Comparison of ENCODE assay signal across 16 mouse cellular contexts in the genomic region with DNA sequence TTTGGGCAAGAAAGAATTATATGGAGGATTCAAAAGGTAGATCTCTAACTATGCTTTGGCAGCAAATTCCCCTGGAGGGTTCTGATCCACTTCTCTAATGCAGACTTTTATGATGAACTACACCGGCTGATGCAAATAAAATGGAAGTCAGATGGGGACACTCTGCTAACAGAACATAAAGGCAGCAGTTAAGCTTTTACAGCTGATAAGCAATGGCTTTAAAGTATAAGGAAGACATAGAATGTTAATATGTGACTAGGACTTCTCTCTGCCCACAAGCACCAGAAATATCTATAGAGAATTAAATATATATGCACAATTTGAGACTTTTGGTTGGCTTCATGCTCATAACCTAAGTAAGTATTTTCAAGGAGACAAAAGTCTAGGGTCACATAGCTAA.
A peak's percentile ranks its signal among the peaks of the same experiment; 100 is the strongest.
DNase-seq lines count a peak whose midpoint lies in the region; ATAC-seq and TF ChIP-seq lines count a peak whose summit lies in the region.
"Had no signal": no experiment of that assay in that cellular context is flagged by ENCODE, and none has a peak within 500 bp of the region (broad histone marks: within the 10 kb centered on the region; RNA-seq: fewer than 3 reads in every experiment).

No protein-coding gene starts in this region.

- no peaks in the 10 kb centered on the region for H3K9me3 ChIP-seq in forebrain, embryonic 11.5 days (ENCODE audit: control insufficient read depth, low read length)
- no peaks in the 10 kb centered on the region for H3K9me3 ChIP-seq in forebrain, embryonic 10.5 days
- no peaks in the 10 kb centered on the region for H3K9me3 ChIP-seq in intestine, embryonic 15.5 days
- H3K9me3 ChIP-seq: embryonic facial prominence, embryonic 13.5 days had no signal

- peak overlapping the region; percentile 38; the same call in 1 of the 2 replicates for H3K27ac ChIP-seq in forebrain, embryonic 11.5 days (ENCODE audit: low read depth, low read length)
- H3K27ac ChIP-seq in forebrain, embryonic 10.5 days, result no peak overlapping the region
- peak overlapping the region; percentile 28 for H3K27ac ChIP-seq in layer of hippocampus, adult 2 months
- H3K27ac ChIP-seq in intestine, embryonic 15.5 days, result no peak overlapping the region
- H3K27ac ChIP-seq: embryonic facial prominence, embryonic 13.5 days; heart, adult 2 months; liver, embryonic 14.5 days had no signal

- ATAC-seq in forebrain, embryonic 11.5 days (replicated peaks; ENCODE audit: low FRiP score), result no peak; the same call in 1 of the 2 replicates
- ATAC-seq in intestine, embryonic 15.5 days, result peak; percentile 66
- no peak for ATAC-seq in cerebellum, adult (ENCODE audit: insufficient number of reproducible peaks, low FRiP score, low TSS enrichment)

- TF ChIP-seq CTCF in layer of hippocampus, adult 2 months (conservative IDR thresholded peaks at IDR 0.05), result no peak
- TF ChIP-seq CTCF in brain, embryonic 14.5 days (IDR thresholded peaks at IDR 0.05; ENCODE audit: borderline replicate concordance, extremely low read depth, insufficient read depth, insufficient read length), result no peak

- no peak overlapping the region for H3K4me2 ChIP-seq in forebrain, embryonic 11.5 days (ENCODE audit: low read depth, low read length, severe bottlenecking)
- no peak overlapping the region for H3K4me2 ChIP-seq in intestine, embryonic 15.5 days (replicated peaks)
- H3K4me2 ChIP-seq: embryonic facial prominence, embryonic 13.5 days had no signal

- DNase-seq in forebrain, embryonic 11.5 days (ENCODE audit: low spot score), result no peak
- no peak for DNase-seq in forebrain, embryonic 10.5 days (ENCODE audit: extremely low spot score, low spot score)
- DNase-seq in layer of hippocampus, adult 2 months (ENCODE audit: low spot score in 2 of 2), result no peak
- no peak for DNase-seq in layer of hippocampus, adult 9-10 months (ENCODE audit: low spot score)
- DNase-seq in brain, embryonic 14.5 days (ENCODE audit: low read depth), result peak; percentile 44
- DNase-seq in urinary bladder, postnatal 14 days (ENCODE audit: low spot score), result no peak
- DNase-seq: adrenal gland, adult 8-10 months; cerebellum, adult 11 months; gastrocnemius, postnatal 14 days; heart, adult 2 months; heart, postnatal 36 days; right cerebral cortex, postnatal 4 days had no signal

- H3K4me3 ChIP-seq in forebrain, embryonic 11.5 days (ENCODE audit: low read depth, low read length), result no peak overlapping the region
- no peak overlapping the region for H3K4me3 ChIP-seq in forebrain, embryonic 10.5 days
- H3K4me3 ChIP-seq in layer of hippocampus, adult 2 months, result no peak overlapping the region
- H3K4me3 ChIP-seq in intestine, embryonic 15.5 days (replicated peaks), result no peak overlapping the region
- H3K4me3 ChIP-seq: embryonic facial prominence, embryonic 13.5 days; heart, adult 2 months had no signal

- H3K36me3 ChIP-seq in forebrain, embryonic 11.5 days (ENCODE audit: control insufficient read depth, insufficient read depth, low read length), result no peaks in the 10 kb centered on the region; the same call in 1 of the 2 replicates
- H3K36me3 ChIP-seq in forebrain, embryonic 10.5 days (replicated peaks), result peaks cover 5% of the 10 kb centered on the region
- H3K36me3 ChIP-seq in intestine, embryonic 15.5 days, result no peaks in the 10 kb centered on the region

- H3K4me1 ChIP-seq in forebrain, embryonic 11.5 days (replicated peaks; ENCODE audit: control insufficient read depth, insufficient read depth, low read length), result peaks cover 9% of the 10 kb centered on the region
- H3K4me1 ChIP-seq in forebrain, embryonic 10.5 days, result peaks cover 83% of the 10 kb centered on the region
- 0 out of 2 replicates have a peak, but pooled peaks cover 4% of the 10 kb centered on the region for H3K4me1 ChIP-seq in intestine, embryonic 15.5 days (replicated peaks)

- no peak for TF ChIP-seq POLR2A in brain, embryonic 14.5 days (IDR thresholded peaks at IDR 0.05; ENCODE audit: borderline replicate concordance, extremely low read depth, insufficient read depth, insufficient read length, poor library complexity, severe bottlenecking)

- H3K27me3 ChIP-seq in forebrain, embryonic 11.5 days (ENCODE audit: control insufficient read depth, insufficient read depth, low read length), result no peaks in the 10 kb centered on the region
- H3K27me3 ChIP-seq in forebrain, embryonic 10.5 days (ENCODE audit: poor library complexity, severe bottlenecking), result no peaks in the 10 kb centered on the region
- no peaks in the 10 kb centered on the region for H3K27me3 ChIP-seq in intestine, embryonic 15.5 days (replicated peaks)
- H3K27me3 ChIP-seq: embryonic facial prominence, embryonic 13.5 days had no signal

- H3K9ac ChIP-seq in forebrain, embryonic 11.5 days (ENCODE audit: low read length), result no peak overlapping the region
- no peak overlapping the region for H3K9ac ChIP-seq in intestine, embryonic 15.5 days
- H3K9ac ChIP-seq: embryonic facial prominence, embryonic 13.5 days; liver, embryonic 14.5 days had no signal

- WGBS in forebrain, embryonic 11.5 days, result 77% methylated on average over 1 of the region's 1 CpGs
- 93% methylated on average over 1 of the region's 1 CpGs for WGBS in forebrain, embryonic 10.5 days
- WGBS in intestine, embryonic 15.5 days, result 68% methylated on average over 1 of the region's 1 CpGs

Comparison
In these comparisons a context has a peak if more than half of its experiments do, and no peak if none do; other contexts are left out.
1. H3K27ac ChIP-seq: peak in forebrain, embryonic 11.5 days (single experiment) and layer of hippocampus, adult 2 months (single experiment); none in forebrain, embryonic 10.5 days (single experiment) and intestine, embryonic 15.5 days (single experiment).